Mouse (Mus musculus): Measurements from ENCODE around the gene Orai3. TPM values are rescaled to one million over a fixed set of nuclear protein-coding genes. Genes with fewer than 3 reads are reported as not detected.
"Not testable (repeated sequence)": the region's sequence is repeated elsewhere in the genome, so short reads cannot be mapped to it uniquely, and the experiment has no call there.

The Orai3 gene
- 23.4 and 29.5 TPM in 2 replicates for total RNA-seq (2014; fragmentation: Nextera tagmentation)
- 21.0 and 22.9 TPM in 2 replicates for total RNA-seq (2017)

DNA sequence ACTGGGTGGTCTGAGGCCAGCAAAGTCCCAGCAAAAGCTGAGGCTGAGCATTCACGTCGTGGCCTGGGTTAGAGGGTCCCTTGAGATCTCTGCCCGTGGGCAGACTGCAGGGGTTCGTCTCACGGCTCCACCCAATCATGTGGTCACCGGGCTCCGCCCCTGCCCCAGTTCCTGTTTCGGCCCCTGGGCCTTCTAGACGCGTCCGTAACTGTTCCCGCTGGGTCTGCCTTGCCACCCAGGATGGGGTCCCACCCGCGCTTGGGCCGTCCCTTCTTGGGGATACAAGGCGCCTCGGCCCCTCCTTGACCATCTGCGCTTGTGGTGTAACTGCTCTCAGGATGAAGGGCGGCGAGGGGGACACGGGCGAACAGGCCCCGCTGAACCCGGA, at the start of gene Orai3:
Orai3 (plus strand) TSS at position 165 of the 388 bp plus-strand sequence.
- ATAC-seq (replicated peaks; ENCODE audit: low FRiP score, low TSS enrichment, poor library complexity, severe bottlenecking), result 0 out of 2 replicates have a peak, but pooled peaks have one; percentile 13

DNA sequence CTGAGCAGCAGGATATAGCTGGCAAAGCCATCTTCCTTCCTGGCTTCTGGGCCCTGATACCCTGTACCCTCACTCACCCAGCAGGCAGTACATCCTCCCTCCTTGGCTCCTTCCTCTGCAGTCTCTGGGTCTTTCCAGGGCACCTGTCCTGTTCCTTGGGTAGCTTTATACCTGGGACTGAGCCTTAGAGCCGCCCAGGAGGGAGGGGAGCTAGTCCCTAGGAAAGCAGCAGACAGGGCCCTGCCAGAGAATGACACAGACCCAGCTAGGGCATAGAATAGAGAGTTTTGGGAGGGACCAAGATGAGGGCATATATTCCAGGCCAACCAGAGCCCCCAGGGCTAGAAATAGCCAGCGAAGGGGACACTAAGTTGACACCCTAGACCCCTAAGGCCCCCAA, 44.1 kb upstream of the Orai3 start:
- no peak for ATAC-seq (replicated peaks; ENCODE audit: low FRiP score, low TSS enrichment, poor library complexity, severe bottlenecking)

DNA sequence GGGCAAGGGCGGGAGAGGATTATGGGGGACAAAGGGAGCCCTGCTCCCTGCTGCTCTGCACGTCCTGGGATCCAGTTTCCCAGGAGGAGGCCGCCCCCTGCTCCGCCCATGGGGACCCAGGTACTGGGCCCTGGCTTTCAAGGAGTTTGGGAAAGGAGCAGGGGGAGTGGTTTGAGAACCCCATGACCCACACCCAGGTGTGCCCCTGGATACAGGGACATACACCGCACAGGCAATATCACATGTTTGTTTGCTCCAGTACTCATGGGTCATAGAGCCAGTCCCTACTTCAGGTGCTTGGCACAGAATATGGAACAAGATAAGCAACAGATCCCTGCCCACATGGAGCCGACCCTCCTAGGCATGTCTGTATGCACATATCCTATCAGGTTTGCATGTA, 43.7 kb upstream of the Orai3 start:
- no peak for ATAC-seq (replicated peaks; ENCODE audit: low FRiP score, low TSS enrichment, poor library complexity, severe bottlenecking)

DNA sequence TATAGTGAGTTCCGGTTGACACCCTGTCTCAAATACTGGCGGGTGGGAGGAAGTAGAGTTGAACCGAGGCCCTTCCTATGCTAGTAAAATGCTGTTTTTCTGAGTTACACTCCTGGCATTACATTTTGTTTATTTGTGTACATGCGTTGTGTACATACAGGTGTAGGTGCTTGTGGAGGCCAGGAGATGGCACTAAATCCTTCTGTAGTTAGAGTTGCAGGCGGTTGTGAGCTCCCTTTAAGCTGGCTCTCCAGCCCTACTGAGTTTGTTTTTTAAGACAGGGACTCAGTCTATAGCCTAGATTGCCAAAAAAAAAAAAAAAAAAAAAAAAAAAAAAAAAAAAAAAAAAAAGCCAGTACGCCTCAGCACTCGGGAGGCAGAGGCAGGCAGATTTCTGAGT, 41.7 kb upstream of the Orai3 start:
- ATAC-seq (replicated peaks; ENCODE audit: low FRiP score, low TSS enrichment, poor library complexity, severe bottlenecking), result peak; percentile 41; the same call in 1 of the 2 replicates

DNA sequence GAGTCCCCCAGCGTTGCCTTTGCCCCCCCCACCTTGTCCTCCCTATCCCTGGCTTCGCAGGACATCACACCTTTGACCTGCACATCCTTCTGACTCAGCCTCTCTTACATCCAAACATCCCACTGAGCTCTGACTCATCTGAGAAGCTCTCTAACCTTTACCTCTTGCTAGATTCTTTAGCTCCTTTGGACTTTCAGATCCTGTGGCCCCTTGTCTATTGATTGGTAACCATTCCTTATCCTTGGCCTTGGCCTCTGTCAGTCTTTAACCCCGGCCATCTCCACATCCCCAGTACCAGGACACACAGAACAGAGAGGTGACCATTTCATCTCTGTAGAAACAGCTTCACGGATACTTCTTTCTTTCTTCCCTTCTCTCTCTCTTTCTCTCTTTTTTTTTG, 39.4 kb upstream of the Orai3 start:
- ATAC-seq (replicated peaks; ENCODE audit: low FRiP score, low TSS enrichment, poor library complexity, severe bottlenecking), result no peak

DNA sequence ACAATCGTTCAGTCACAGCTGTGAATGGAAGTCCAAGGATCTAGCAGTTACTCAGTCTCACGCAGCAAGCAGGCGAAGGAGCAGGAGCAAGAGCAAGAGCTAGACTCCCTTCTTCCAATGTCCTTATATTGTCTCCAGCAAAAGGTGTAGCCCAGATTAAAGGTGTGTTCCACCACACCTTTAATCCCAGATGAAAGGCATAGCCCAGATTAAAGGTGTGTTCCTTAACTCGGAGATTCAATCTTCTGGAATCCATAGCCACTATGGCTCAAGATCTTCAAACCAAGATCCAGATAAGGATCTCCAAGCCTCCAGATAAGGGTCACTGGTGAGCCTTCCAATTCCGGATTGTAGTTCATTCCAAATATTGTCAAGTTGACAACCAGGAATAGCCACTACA, 37.5 kb upstream of the Orai3 start, which contains the start of gene Ctf2:
Ctf2 (minus strand) TSS at position 101 of the 400 bp plus-strand sequence.
- not testable (repeated sequence) for ATAC-seq (replicated peaks; ENCODE audit: low FRiP score, low TSS enrichment, poor library complexity, severe bottlenecking)

DNA sequence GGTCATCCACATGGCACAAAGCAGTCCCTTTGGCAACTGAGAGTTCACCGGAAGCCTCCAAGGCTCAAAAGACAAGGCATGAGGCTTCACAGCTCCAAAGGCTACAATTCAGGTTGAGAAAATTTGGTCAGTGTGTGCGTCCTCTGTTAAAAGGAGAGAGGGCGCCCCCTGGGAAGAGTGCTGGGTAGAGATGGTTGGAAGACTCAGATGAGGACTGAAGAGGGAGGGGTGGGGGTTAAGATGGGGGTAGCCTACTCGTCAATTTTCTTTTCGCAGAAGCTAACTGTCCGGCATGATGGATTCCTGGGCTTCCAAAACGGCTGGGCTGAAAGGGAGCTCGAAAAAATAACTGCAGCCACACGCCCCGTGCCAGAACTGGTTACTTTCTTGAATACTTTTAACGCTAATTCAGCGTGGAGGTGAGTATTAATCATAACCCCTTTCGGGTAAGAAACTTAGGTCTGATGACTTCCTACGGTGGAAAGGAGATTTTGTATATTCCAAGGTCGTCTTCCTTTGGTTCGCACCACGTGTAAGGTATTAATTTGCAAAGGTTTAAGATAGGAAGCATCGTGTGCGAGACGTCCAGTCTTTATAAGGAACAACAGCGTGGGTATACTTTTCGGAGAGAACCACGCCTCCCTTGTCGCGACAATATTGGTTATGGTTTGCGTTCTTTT, 25.1 kb upstream of the Orai3 start, which contains the start of gene Fbxl19:
Fbxl19 (plus strand) TSS at position 178 of the 680 bp plus-strand sequence.
- no peak; the same call in 1 of the 2 replicates for ATAC-seq (replicated peaks; ENCODE audit: low FRiP score, low TSS enrichment, poor library complexity, severe bottlenecking)

DNA sequence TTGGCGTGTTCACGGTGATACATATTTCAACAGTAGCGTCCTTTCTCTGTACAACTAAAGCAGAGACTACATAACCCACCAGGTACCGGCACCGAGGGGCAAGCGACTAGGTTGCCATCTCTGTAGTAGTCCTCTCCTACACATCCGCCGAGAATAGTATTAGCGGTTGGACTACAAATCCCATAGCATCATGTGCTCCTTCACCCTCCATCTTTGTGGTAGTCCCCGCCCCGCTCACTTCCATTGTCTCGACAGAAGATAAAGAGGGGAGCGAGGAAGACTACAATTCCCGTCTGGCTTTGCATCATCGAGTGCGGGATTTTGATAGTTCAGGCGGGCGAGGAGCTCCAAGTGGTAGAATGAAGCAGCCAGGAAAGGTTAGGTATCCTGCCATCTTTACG, 24.4 kb upstream of the Orai3 start:
- ATAC-seq (replicated peaks; ENCODE audit: low FRiP score, low TSS enrichment, poor library complexity, severe bottlenecking), result peak; percentile 86

DNA sequence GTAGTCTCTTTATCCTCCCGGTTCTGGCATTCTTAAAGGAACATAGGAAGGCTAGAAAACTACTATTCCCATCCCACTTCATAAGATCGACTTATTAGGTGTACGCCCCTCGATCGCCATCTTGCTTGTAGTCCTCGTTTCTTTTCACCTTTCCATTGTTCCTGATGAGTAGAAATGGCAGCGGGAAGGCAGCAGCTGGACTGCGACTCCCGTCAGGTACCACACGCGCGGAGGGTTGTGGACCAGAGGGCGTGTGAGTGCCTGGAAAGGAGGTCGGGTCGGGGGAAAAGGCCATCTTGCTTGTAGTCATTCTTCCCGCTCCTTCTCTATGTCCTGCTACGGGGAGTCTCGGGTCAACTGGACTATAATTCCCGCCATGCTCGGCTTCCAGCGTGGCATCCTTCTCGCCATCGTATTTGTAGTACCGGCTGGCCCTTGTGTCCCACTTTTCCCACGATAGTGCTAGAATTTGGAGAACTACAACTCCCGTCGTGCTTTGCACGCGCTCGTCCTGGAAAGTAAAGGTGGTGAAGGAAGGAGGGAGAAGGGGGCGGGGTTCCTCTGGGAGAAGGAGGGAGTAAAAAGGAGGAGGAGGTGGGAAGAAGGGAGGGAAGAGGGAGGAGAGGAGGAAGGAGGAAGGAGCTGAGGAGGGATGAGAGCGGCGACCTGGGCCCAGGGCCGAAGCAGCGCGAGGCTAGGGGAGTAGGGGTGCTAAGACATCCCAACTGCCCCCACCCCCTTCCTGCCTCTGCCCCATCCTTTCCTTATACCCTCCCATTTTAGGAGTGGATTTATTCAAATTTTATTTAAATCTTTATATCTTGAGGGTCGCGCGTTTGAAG, 23.7 kb upstream of the Orai3 start:
- ATAC-seq (replicated peaks; ENCODE audit: low FRiP score, low TSS enrichment, poor library complexity, severe bottlenecking), result peak; percentile 58

DNA sequence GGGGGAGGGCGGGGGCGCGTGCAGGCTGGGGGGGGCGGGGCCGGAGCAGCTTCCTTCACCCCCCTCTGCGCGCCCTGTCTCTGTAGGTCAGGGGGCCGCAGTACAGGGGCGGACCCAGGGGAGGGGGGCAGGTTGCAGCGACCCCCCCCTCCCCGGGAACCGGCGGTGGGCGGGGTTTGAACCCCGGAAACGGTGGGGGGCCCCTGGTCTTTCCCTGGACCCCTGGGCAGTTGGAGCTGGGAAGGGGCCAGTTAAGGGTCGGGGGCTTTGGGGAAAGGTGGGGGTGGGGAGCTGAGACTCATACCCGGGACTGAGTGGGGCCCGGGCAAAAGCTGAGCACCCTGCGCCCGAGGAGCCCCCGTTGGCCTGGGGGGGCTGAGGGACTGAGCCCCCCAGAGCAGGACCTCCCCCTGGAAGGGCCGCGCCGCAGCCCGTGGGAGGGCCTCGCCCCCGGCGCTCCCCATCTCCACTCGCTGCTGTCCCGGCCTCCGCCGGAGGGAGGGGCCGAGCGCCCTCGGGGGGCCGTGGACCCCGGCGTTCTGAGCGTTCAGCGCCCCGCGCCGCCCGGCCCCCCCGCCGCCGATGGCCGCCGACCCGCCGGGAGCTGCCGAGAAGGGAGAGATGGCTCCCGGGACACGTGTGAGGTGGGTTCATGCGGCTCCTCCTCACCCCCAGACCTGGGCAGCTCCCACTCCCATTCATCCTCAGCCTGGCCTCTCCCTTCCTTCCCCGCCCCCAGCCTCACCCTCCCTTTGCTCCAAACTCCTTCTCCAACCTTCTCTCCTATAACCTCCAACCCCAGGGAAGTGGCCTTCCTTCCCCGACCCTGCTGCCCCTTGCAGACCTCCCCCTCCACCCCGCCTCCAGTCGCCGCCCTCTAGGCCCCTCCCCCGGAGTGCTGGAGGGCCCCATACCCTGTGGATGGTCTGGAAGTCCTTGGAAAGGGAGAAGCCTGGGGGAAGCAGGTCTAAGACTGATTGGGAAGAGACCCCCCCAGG, 22.8 kb upstream of the Orai3 start:
- no peak for ATAC-seq (replicated peaks; ENCODE audit: low FRiP score, low TSS enrichment, poor library complexity, severe bottlenecking)

DNA sequence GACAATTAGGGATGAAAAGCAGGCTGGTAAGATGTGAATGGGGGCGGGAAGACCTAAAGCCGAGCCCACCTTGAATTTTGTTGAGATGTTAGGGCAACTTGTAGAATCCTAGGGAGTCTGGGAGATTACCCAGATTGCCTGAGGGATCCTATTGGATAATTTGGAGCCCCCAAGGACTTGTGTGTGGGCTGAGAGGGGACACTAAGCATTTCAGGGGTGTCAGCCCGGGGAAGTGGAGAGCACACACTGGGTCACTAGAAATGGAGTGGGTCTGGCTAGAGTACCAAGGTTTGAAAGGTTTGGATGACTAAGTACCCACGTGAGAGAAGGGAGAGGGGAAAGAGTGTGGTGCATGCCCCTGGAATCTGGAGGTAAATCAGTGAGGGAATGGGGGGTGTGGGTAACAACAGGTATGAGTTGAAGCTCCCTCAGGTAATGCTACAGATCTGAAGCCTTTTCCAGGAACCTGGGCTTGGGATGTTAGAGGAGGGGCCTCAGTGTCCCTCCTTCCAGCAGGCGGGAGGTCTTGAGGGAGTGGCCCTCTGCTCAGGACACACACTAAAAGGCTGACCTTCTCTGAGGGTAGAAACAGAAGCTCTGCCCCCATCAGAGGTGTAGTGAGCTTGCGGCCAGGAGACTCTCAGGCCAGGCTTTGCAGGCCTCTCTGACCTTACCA, 21.9 kb upstream of the Orai3 start:
- no peak for ATAC-seq (replicated peaks; ENCODE audit: low FRiP score, low TSS enrichment, poor library complexity, severe bottlenecking)

DNA sequence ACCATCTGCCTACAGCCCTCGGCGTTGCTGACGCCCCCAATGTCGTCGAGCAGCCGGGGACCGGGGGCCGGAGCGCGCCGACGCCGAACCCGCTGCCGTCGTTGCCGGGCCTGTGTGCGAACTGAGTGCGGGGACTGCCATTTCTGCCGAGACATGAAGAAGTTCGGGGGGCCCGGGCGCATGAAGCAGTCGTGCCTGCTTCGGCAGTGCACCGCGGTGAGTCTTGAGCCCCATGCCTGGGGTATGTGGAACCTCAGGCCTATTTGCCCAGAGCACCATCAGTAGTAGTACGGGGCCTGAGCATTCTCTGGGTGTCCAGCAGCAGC, 21.4 kb upstream of the Orai3 start:
- ATAC-seq (replicated peaks; ENCODE audit: low FRiP score, low TSS enrichment, poor library complexity, severe bottlenecking), result no peak

DNA sequence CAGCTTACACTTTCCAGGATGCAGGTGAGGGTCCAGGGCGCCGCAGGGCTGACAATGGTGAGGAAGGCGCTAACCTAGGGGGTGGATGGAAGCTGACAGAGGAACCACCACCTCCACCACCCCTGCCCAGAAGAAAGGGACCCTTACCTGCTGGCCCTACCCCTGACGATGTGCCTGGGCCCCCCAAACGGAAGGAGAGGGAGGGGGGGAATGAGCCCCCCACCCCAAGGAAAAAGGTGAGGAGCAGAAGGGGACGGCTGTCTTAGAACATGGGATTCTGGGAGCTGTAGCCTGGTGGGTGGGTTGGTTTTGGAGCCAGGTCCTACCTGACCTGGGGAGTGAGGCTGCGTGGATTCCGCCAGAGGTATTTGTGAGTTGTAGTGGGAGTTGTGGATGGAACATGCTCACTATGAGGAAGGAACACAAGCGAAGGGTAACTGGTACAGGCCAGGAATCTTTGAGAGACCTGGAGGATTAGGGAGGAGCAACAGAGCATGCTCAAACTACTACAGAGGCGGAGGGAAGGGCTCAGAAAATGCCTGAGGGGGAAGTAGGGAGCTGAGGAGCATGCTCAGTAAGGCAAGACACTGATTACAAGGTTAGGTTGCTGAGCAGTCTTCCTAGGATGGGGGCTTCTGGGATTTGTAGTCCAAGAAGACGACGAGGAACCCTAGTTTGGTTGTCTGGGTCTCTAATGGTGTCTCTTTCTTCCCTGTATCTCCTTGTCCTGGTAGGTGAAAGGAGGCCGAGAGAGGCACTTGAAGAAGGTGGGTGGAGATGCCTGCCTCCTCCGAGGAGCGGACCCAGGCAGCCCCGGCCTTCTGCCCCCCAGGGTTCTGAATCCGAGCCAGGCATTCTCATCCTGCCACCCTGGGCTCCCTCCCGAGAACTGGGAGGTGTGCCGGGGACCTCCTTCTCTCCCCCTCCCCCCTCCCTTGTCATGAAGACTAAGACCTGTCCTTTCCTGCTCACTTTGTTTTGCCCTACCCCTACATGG, 19.2 kb upstream of the Orai3 start:
- ATAC-seq (replicated peaks; ENCODE audit: low FRiP score, low TSS enrichment, poor library complexity, severe bottlenecking), result no peak

DNA sequence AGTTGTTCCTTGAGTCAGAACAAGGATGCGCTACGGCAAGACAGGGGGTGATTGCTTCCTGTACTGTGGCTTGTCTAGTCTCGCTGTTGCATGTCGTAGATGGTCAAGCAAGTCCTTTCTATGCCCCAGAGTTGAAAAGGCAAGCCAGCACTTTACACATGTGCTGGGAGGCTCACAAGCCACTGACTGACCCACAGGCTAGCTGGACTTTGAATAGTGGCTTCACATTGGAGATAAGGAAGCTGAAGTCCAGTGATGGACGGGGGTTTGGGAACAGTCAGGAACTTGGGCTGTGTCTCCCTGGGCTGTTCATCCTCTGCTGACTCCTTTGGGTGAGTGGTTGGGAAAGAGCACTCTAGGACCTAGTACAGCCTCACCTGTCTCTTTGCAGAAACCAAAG, 18.0 kb upstream of the Orai3 start:
- no peak for ATAC-seq (replicated peaks; ENCODE audit: low FRiP score, low TSS enrichment, poor library complexity, severe bottlenecking)

DNA sequence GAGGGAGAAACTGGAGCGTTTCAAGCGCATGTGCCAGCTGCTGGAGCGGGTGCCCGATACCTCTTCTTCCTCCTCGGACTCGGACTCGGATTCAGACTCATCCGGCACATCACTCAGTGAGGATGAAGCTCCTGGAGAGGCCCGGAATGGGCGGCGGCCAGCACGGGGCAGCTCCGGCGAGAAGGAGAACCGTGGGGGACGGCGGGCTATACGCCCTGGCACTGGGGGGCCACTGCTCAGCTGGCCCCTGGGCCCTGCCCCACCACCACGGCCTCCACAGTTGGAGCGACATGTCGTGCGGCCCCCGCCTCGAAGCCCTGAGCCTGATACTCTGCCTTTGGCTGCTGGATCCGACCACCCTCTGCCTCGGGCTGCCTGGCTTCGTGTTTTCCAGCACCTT, 17.5 kb upstream of the Orai3 start:
- ATAC-seq (replicated peaks; ENCODE audit: low FRiP score, low TSS enrichment, poor library complexity, severe bottlenecking), result no peak

DNA sequence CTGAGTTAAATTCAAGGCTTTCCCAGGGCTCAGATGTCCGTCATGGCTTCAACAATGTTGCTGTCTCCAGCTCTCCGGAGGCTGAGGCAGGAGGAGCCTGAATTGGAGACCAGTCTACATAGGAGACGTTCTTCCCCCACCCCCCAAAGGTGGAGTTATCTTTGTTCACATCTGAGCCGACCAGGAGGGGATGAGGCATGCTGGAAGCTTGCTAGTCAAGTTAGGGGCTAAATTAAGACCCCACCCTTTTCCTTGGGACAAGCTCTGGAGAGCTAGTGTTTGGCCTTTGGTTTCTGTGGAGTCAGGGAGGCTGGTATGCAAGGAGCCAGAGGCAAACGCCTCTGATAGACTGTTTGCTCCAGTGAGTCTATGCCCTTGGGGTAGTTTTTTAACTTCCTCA, 16.5 kb upstream of the Orai3 start:
- ATAC-seq (replicated peaks; ENCODE audit: low FRiP score, low TSS enrichment, poor library complexity, severe bottlenecking), result no peak

DNA sequence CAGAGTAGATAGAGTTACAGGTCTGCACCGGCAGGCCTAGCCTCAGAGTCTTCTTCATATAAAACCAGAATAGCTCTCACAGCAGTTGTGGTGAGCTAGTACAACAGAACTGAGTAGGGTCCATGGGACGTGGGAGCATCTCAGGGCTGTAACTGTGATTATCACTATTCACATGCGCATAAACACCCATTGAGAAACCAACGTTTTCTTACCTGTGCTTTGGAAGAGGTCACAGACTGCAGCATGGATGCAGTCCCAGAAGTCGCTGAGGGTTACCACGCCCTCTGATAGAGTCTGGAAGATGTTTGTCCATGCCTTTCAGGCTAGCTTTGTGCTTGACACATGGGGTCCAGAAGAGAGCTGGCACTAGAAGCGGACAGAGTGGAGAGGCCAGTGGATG, 15.9 kb upstream of the Orai3 start:
- no peak for ATAC-seq (replicated peaks; ENCODE audit: low FRiP score, low TSS enrichment, poor library complexity, severe bottlenecking)

DNA sequence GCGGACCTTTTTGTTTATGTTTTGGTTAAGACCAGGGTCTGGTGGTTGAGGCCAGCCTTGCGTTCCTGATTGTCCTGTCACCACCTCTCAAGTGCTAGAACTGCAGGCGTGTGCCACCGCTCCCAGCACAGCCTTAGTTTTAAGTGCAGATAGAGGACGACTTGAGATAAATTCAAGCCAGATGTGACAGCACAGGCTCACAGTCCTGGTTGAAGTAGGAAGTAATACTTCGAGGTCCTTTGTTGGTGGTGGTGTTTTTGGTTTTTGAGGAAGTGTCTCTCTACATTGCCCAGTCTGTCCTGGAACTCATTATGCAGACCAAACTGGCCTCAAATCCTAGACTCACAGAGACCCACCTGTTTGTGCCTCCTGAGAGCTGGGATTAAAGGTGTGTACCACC, 9.9 kb upstream of the Orai3 start:
- no peak for ATAC-seq (replicated peaks; ENCODE audit: low FRiP score, low TSS enrichment, poor library complexity, severe bottlenecking)

Data from megakaryocyte-erythroid progenitor cell, adult 5-6 weeks (primary cell).